8 mouse cellular contexts compared by ENCODE assay signal in the genomic region with DNA sequence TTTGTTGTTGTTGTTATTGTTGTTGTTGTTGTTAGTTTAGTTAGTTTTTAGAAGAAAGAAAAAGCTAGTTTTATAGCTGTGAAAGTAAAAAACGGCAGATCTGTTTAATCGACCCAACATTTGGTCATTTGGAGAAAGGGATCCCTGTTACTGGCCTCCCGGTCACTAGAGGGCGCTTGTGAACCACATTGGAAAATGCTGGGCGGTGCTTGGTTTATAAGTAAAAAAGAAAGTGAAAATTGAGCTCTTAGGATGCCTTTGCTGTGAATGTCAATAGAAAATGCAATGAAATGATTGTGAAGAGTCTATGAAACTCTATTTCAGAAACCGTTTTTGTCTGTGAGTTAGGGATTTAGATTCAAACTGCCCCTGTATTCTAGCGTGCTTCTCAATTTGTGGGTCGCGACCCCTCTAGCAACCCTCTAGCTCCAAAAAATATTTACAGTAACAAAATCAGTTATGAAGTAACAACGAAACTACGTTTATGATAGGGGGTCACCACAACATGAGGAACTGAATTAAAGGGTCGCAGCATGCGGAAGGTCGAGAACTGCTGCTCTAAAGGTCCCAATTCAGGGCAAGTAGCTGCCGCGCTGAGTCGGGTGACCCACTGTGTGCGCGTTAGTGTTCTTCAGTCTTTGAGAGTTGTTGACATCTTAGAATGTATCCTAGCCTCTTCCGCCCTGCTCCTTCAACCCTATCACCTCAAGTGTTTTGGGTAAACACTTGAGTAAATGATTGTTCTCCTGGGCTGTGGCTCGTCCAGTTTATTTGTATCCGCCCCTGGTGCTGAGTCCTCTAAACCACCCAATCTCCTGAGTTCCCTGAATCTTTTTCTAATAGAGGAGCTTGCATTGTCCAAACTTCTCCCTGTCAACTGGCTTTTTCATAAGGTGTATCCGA. TPM values are rescaled to one million over a fixed set of nuclear protein-coding genes. Genes with fewer than 3 reads are reported as not detected.
A peak's percentile ranks its signal among the peaks of the same experiment; 100 is the strongest.
DNase-seq lines count a peak whose midpoint lies in the region; ATAC-seq and TF ChIP-seq lines count a peak whose summit lies in the region.

No protein-coding gene starts in this region.

- no peaks in the 10 kb centered on the region for H3K9me3 ChIP-seq in ES-Bruce4 (replicated peaks; ENCODE audit: control insufficient read depth, insufficient read depth, low read length, poor library complexity, severe bottlenecking)
- no peaks in the 10 kb centered on the region for H3K9me3 ChIP-seq in lung, embryonic 14.5 days (ENCODE audit: low read depth, low read length)

- H3K36me3 ChIP-seq in ES-Bruce4 (ENCODE audit: control insufficient read depth, insufficient read depth, low read length, poor library complexity, severe bottlenecking) = no peaks in the 10 kb centered on the region
- no peaks in the 10 kb centered on the region for H3K36me3 ChIP-seq in lung, embryonic 14.5 days (ENCODE audit: insufficient read depth)

- peak overlapping the region; percentile 60 for H3K4me2 ChIP-seq in lung, embryonic 14.5 days

- peak overlapping the region; percentile 38 for H3K4me3 ChIP-seq in ES-Bruce4 (ENCODE audit: low read depth, low read length)
- peak overlapping the region; percentile 35 for H3K4me3 ChIP-seq in lung, embryonic 14.5 days (ENCODE audit: low read depth, low read length)
- peak overlapping the region; percentile 20; the same call in 1 of the 2 replicates for H3K4me3 ChIP-seq in olfactory bulb, adult 2 months (ENCODE audit: insufficient read depth, low read depth, low read length)

- peak; percentile 82 for DNase-seq in brain, embryonic 14.5 days (ENCODE audit: low read depth)
- DNase-seq in fibroblast of lung, adult 2 months (ENCODE audit: low read depth) = peak; percentile 36
- peak; percentile 17 for DNase-seq in heart, postnatal 25 days (ENCODE audit: low spot score)
- DNase-seq in large intestine, adult 2 months (ENCODE audit: low read depth, low spot score) = peak; percentile 50
- DNase-seq in lung, embryonic 14.5 days = peak; percentile 94
- peak; percentile 50 for DNase-seq in testis, postnatal 14 days (ENCODE audit: low spot score)

- no peak for TF ChIP-seq POLR2A in ES-Bruce4 (IDR thresholded peaks at IDR 0.05; ENCODE audit: insufficient read depth, low read length)
- TF ChIP-seq POLR2A in brain, embryonic 14.5 days (IDR thresholded peaks at IDR 0.05; ENCODE audit: borderline replicate concordance, extremely low read depth, insufficient read depth, insufficient read length, poor library complexity, severe bottlenecking) = no peak
- no peak for TF ChIP-seq POLR2A in olfactory bulb, adult 2 months (IDR thresholded peaks at IDR 0.05; ENCODE audit: insufficient read depth, low read depth, low read length)

- intact Hi-C loops in heart, postnatal 25 days (cut with DNase I) = loop anchor here (1.0 to 10.0 kb wide), 4 partner anchors 441 to 658 kb away; no protein-coding TSS in a partner anchor

- WGBS in large intestine, adult 2 months = 38% methylated on average over 23 of the region's 23 CpGs
- WGBS in lung, embryonic 14.5 days = 35% methylated on average over 23 of the region's 23 CpGs
- 56% methylated on average over 23 of the region's 23 CpGs for WGBS in olfactory bulb, adult 2 months

- H3K27ac ChIP-seq in ES-Bruce4 (ENCODE audit: insufficient read depth, low read length) = no peak overlapping the region
- no peak overlapping the region for H3K27ac ChIP-seq in lung, embryonic 14.5 days (ENCODE audit: low read depth)
- H3K27ac ChIP-seq in olfactory bulb, adult 2 months (ENCODE audit: insufficient read depth, low read depth, low read length) = no peak overlapping the region

- no peak for TF ChIP-seq EP300 in ES-Bruce4 (IDR thresholded peaks at IDR 0.05; ENCODE audit: insufficient read depth, low read depth, low read length)

- TF ChIP-seq CTCF in ES-Bruce4 (IDR thresholded peaks at IDR 0.05; ENCODE audit: low read depth, low read length) = peak; percentile 67
- TF ChIP-seq CTCF in brain, embryonic 14.5 days (IDR thresholded peaks at IDR 0.05; ENCODE audit: borderline replicate concordance, extremely low read depth, insufficient read depth, insufficient read length) = peak; percentile 87
- peak; percentile 83 for TF ChIP-seq CTCF in lung, embryonic 14.5 days (IDR thresholded peaks at IDR 0.05; ENCODE audit: low read depth)
- TF ChIP-seq CTCF in olfactory bulb, adult 2 months (IDR thresholded peaks at IDR 0.05; ENCODE audit: insufficient read depth, low read depth, low read length) = peak; percentile 27; the same call in 1 of the 2 replicates

- no peak overlapping the region for H3K9ac ChIP-seq in ES-Bruce4 (ENCODE audit: low read depth, poor library complexity, severe bottlenecking)
- peak overlapping the region; percentile 26; the same call in 1 of the 2 replicates for H3K9ac ChIP-seq in lung, embryonic 14.5 days

- no peaks in the 10 kb centered on the region for H3K27me3 ChIP-seq in ES-Bruce4 (ENCODE audit: control insufficient read depth, insufficient read depth, low read length, poor library complexity, severe bottlenecking)
- peaks cover 5% of the 10 kb centered on the region; the same call in 1 of the 2 replicates for H3K27me3 ChIP-seq in lung, embryonic 14.5 days (ENCODE audit: insufficient read depth, low read length)

- H3K4me1 ChIP-seq in ES-Bruce4 (ENCODE audit: control insufficient read depth, insufficient read depth, low read length) = no peaks in the 10 kb centered on the region
- no peaks in the 10 kb centered on the region for H3K4me1 ChIP-seq in lung, embryonic 14.5 days (ENCODE audit: insufficient read depth)
- H3K4me1 ChIP-seq in olfactory bulb, adult 2 months (ENCODE audit: control insufficient read depth, insufficient read depth, low read length) = no peaks in the 10 kb centered on the region

- ATAC-seq in lung, embryonic 14.5 days (ENCODE audit: insufficient read depth) = peak; percentile 38; the same call in 1 of the 2 replicates

RNA-seq across cellular contexts. Expression of gene Schip1, which starts 8.0 kb away (rescaled TPM):
- 82.1 and 85.2 TPM in 2 replicates for polyA plus RNA-seq in ES-Bruce4 (2011; ENCODE audit: insufficient read depth, insufficient read length, low read depth, missing spikeins)
- 80.3 and 80.7 TPM in 2 replicates for polyA plus RNA-seq in brain, embryonic 14.5 days (2012; rRNA removed)
- total RNA-seq in heart, postnatal 25 days (2021) = 100 to 1,000 TPM; 200 to 207 TPM
- 5.8 and 5.9 TPM in 2 replicates for polyA plus RNA-seq in large intestine, adult 2 months (2012; rRNA removed)
- 43.8 and 46.2 TPM in 2 replicates for polyA plus RNA-seq in lung, embryonic 14.5 days (2014; fragmentation: Nextera tagmentation; extraction: Ambion mirVana)
- polyA plus RNA-seq in olfactory bulb, adult 2 months (2012; ENCODE audit: insufficient read depth, insufficient read length, low replicate concordance, missing spikeins) = not detected in 2 replicates

Comparison
In these comparisons a context has a peak if more than half of its experiments do, and no peak if none do; other contexts are left out.
1. CTCF ChIP-seq: peak in every context shown above with its lines; median percentile 87 in brain, embryonic 14.5 days; 83 in lung, embryonic 14.5 days; 67 in ES-Bruce4; 27 in olfactory bulb, adult 2 months.
2. DNase-seq: peak in every context shown above with its lines; median percentile 94 in lung, embryonic 14.5 days; 82 in brain, embryonic 14.5 days; 50 in large intestine, adult 2 months; 50 in testis, postnatal 14 days; 36 in fibroblast of lung, adult 2 months; 17 in heart, postnatal 25 days.